Mouse (Mus musculus) forebrain, embryonic 10.5 days (tissue): Measurements from ENCODE around the gene Creb5. TPM values are rescaled to one million over a fixed set of nuclear protein-coding genes. Genes with fewer than 3 reads are reported as not detected.

ENCODE experiments used
- DNase-seq: peaks from one replicate; pipeline ENCODE4 v3.0.0-alpha.2; 2017; ENCODE audit warnings: low spot score; ENCODE audit errors: extremely low spot score
- H3K27ac ChIP-seq: fragments of 300-500 bp; sonication (generic); 2 replicates; pipeline ENCODE4 v1.5.1; 2016; ENCODE audit warnings: mild to moderate bottlenecking
- H3K27me3 ChIP-seq: fragments of 300-500 bp; sonication (generic); 2 replicates; pipeline ENCODE4 v1.6.1; 2016; ENCODE audit warnings: mild to moderate bottlenecking; ENCODE audit not compliant: poor library complexity, severe bottlenecking
- H3K36me3 ChIP-seq: fragments of 300-500 bp; sonication (generic); replicated peaks from 2 replicates; pipeline ENCODE4 v1.6.1; 2016; ENCODE audit warnings: mild to moderate bottlenecking, moderate library complexity
- H3K4me1 ChIP-seq: fragments of 300-500 bp; sonication (generic); 2 replicates; pipeline ENCODE4 v1.6.1; 2016
- H3K4me3 ChIP-seq: fragments of 300-500 bp; sonication (generic); 2 replicates; pipeline ENCODE4 v1.5.1; 2016; ENCODE audit warnings: mild to moderate bottlenecking, moderate library complexity
- H3K9me3 ChIP-seq: fragments of 300-500 bp; sonication (generic); 2 replicates; pipeline ENCODE4 v1.6.1; 2016; ENCODE audit warnings: mild to moderate bottlenecking, moderate library complexity
- WGBS: fragments of 180-500 bp; shearing (Covaris S2); methylation state at CpG from one replicate; pipeline ENCODE4 v1.1.7; 2016; 5-methylcytosine and 5-hydroxymethylcytosine counted together
- polyA plus RNA-seq: library from polyadenylated mRNA; unstranded; fragments of >200 nt; fragmentation: Nextera tagmentation; extraction: Ambion mirVana; gene quantifications from 2 replicates; pipeline ENCODE4 v1.2.1, GENCODE M21; 2016

Creb5 gene
- polyA plus RNA-seq, 1 experiment from 2014 or later: 22.9 TPM

- peaks cover 7% of the 10 kb centered on the region for H3K4me1 ChIP-seq
- 92% methylated on average over 5 of the region's 5 CpGs for WGBS
Observed at GRCm38 (mm10) chr6:53603695-53604094, 316.6 kb downstream of the Creb5 start.

DNA sequence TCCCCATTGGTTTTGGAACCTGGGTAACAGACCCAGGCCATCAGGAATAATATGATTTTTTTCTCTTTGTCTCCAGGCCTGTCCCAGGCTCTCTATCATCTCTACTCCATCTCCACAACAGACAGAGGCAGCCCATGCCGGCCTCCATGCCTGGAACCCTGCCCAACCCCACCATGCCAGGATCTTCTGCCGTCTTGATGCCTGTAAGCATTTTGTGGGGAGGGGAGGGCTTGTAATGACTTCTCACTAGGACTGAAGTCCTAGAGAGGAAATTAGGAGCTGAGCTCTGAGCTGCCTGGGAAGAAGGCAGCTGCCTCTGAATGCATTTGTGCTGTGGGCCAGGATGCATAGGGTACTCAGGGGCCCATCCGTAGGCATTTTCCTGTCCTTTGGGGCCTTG is 317.3 kb downstream of the Creb5 start:
- Histone ChIP-seq H3K9me3 (peaks cover 4% of the 10 kb centered on the region; the same call in 1 of the 2 replicates), H3K4me1 (peaks cover 7% of the 10 kb centered on the region), H3K36me3 (peaks cover 4% of the 10 kb centered on the region; the same call in 1 of the 2 replicates), H3K4me3 (no peak overlapping the region), H3K27me3 (no peaks in the 10 kb centered on the region), H3K27ac (peak overlapping the region; percentile 9; the same call in 1 of the 2 replicates)
- no peak for DNase-seq
- WGBS: 86% methylated on average over 3 of the region's 3 CpGs

More at GRCm38 (mm10) chr6:53603695-53604094, 316.6 kb downstream of the Creb5 start:
- Histone ChIP-seq H3K36me3 (peaks cover 4% of the 10 kb centered on the region; the same call in 1 of the 2 replicates), H3K9me3 (peaks cover 4% of the 10 kb centered on the region; the same call in 1 of the 2 replicates), H3K27ac (no peak overlapping the region), H3K27me3 (no peaks in the 10 kb centered on the region), H3K4me3 (no peak overlapping the region)
- DNase-seq: no peak

DNA sequence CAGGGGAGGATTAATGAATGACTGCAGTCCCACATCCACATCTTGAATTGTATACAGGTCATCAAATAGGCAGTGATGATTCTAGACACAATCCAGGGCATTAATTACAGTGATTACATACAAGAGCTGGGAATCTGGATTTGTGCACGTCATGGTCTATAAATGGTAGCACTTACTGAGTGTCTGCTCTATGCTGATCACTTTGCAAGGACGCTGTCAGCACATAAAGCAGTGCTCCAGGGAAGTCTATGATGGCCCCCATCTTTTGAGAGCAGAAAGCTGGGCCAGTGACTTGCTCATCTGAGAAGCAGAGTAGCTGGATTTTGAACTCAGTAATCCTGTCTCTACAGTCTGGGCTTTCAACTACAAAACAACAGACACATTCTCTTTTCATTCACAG is 318.1 kb downstream of the Creb5 start:
- no peak overlapping the region for H3K27ac ChIP-seq
- H3K4me1 ChIP-seq: peaks cover 7% of the 10 kb centered on the region
- H3K9me3 ChIP-seq: peaks cover 4% of the 10 kb centered on the region; the same call in 1 of the 2 replicates
- peaks cover 5% of the 10 kb centered on the region for H3K36me3 ChIP-seq
- no peak for DNase-seq
- 89% methylated on average over 2 of the region's 2 CpGs for WGBS
- no peaks in the 10 kb centered on the region for H3K27me3 ChIP-seq
- H3K4me3 ChIP-seq: no peak overlapping the region

- Histone ChIP-seq H3K9me3 (no peaks in the 10 kb centered on the region), H3K27ac (no peak overlapping the region), H3K4me3 (no peak overlapping the region), H3K4me1 (peaks cover 24% of the 10 kb centered on the region), H3K27me3 (no peaks in the 10 kb centered on the region), H3K36me3 (peaks cover 12% of the 10 kb centered on the region)
- DNase-seq: no peak
- WGBS: 89% methylated on average over 5 of the region's 5 CpGs
Observed at GRCm38 (mm10) chr6:53611451-53611945, 324.4 kb downstream of the Creb5 start.

- DNase-seq: no peak
- H3K4me3 ChIP-seq: no peak overlapping the region
Observed at GRCm38 (mm10) chr6:53612681-53613080, 325.6 kb downstream of the Creb5 start.

GRCm38 (mm10) chr6:53615440-53616211 is 328.6 kb downstream of the Creb5 start:
- H3K36me3 ChIP-seq: peaks cover 6% of the 10 kb centered on the region
- H3K4me1 ChIP-seq: peaks cover 25% of the 10 kb centered on the region
- WGBS: 63% methylated on average over 9 of the region's 9 CpGs
- no peak overlapping the region for H3K4me3 ChIP-seq
- H3K9me3 ChIP-seq: no peaks in the 10 kb centered on the region
- H3K27me3 ChIP-seq: no peaks in the 10 kb centered on the region
- H3K27ac ChIP-seq: peak overlapping the region; percentile 31; the same call in 1 of the 2 replicates
- no peak for DNase-seq

More at GRCm38 (mm10) chr6:53612681-53613080, 325.6 kb downstream of the Creb5 start:
- Histone ChIP-seq H3K27me3 (no peaks in the 10 kb centered on the region), H3K36me3 (peaks cover 12% of the 10 kb centered on the region), H3K4me1 (peaks cover 25% of the 10 kb centered on the region), H3K27ac (peak overlapping the region; percentile 65), H3K9me3 (no peaks in the 10 kb centered on the region)
- 49% methylated on average over 6 of the region's 6 CpGs for WGBS

- peaks cover 23% of the 10 kb centered on the region for H3K4me1 ChIP-seq
- WGBS: 82% methylated on average over 8 of the region's 8 CpGs
- H3K27ac ChIP-seq: no peak overlapping the region
- no peaks in the 10 kb centered on the region for H3K36me3 ChIP-seq
- H3K4me3 ChIP-seq: no peak overlapping the region
- no peaks in the 10 kb centered on the region for H3K9me3 ChIP-seq
- no peak for DNase-seq
- H3K27me3 ChIP-seq: no peaks in the 10 kb centered on the region
Observed at GRCm38 (mm10) chr6:53618164-53618563, 331.1 kb downstream of the Creb5 start.

DNA sequence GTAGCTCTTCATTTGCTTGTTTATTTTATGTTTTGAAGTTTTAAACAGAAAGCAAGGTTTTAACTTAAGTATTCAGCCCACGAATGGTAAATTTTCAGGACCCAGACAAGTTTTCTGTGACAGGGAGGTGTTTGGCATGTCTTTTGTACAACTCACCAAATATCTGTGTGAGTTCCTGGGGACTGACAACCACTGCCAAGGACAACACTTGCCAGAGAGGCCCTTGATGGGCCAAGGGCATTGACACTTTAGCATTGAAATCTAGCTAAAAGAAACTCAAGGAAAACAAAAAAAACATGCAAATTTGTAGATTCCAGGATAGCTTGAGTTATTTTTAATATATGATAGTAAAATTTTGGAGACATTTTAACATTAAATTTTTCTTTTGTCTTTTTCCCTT is 332.6 kb downstream of the Creb5 start:
- no peak for DNase-seq
- Histone ChIP-seq H3K27ac (no peak overlapping the region), H3K9me3 (no peaks in the 10 kb centered on the region), H3K27me3 (no peaks in the 10 kb centered on the region), H3K4me1 (peaks cover 38% of the 10 kb centered on the region), H3K36me3 (no peaks in the 10 kb centered on the region), H3K4me3 (no peak overlapping the region)
- whole genome bisulfite sequencing: 87% methylated on average over 1 of the region's 1 CpGs

DNA sequence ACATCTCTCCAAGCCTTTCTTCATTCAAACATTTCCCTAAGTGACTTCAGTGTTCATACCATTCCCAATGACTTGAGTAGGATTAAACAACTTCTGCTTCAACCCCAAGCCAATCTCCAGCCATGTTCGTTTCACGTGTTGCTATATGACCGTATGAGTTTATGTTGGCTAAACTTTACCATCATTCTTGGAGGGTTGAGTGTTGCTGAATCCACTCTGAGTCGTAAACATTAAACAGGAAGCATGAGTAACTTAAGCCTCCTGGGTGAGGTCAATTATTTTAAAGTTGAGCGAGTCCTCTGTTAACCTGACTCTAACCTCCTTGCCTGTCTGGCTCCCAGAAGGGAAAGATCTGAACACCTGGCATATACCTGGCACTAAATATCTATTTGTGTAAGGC is 334.2 kb downstream of the Creb5 start:
- H3K4me3 ChIP-seq: no peak overlapping the region
- no peaks in the 10 kb centered on the region for H3K9me3 ChIP-seq
- no peak for DNase-seq
- 93% methylated on average over 5 of the region's 5 CpGs for WGBS
- H3K27ac ChIP-seq: no peak overlapping the region
- H3K36me3 ChIP-seq: no peaks in the 10 kb centered on the region
- H3K4me1 ChIP-seq: peaks cover 42% of the 10 kb centered on the region
- H3K27me3 ChIP-seq: peaks cover 6% of the 10 kb centered on the region; the same call in 1 of the 2 replicates

DNA sequence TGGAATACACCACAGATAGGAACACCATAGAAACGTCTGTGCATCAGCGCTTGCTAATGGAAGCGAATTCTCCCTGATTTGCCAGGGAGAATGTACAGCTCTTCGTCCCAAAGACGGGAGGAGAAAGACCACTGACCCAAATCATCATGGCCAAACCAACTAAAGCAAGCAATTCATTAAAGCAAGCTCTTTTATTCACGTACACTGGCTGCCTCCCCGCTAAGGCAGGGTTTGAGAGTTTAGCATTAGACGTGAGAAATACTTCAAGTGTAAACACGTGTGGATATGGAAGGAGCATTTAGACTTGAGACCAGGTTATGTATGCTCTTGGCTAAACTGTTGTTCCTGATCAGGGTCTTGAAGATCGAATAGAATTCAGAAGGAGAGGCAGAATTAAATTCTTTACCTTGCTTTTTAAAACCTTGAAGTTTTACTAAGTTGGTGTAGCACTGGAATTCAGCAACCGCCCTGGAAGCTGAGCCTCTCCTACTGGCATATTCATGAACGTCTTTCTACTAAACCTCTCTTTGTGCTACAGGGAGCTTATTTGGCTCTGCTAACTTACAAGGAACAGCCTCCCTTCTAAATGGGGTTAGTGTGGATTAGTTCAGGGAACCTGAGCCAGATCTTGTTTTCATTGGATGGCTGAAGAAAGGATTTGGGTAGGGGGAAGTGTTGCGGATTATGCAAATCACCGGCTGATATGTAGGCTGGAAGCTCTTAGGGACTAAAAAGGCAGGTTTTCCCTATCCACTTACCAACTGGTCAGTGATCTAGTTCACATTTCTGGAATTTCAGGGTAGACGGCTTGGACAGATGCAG is 337.6 kb downstream of the Creb5 start:
- Histone ChIP-seq H3K27ac (peak overlapping the region; percentile 81), H3K27me3 (peaks cover 24% of the 10 kb centered on the region), H3K4me3 (peak overlapping the region; percentile 32), H3K9me3 (no peaks in the 10 kb centered on the region), H3K4me1 (peaks cover 55% of the 10 kb centered on the region), H3K36me3 (no peaks in the 10 kb centered on the region)
- DNase-seq: peak; percentile 30
- 19% methylated on average over 15 of the region's 15 CpGs for WGBS

DNA sequence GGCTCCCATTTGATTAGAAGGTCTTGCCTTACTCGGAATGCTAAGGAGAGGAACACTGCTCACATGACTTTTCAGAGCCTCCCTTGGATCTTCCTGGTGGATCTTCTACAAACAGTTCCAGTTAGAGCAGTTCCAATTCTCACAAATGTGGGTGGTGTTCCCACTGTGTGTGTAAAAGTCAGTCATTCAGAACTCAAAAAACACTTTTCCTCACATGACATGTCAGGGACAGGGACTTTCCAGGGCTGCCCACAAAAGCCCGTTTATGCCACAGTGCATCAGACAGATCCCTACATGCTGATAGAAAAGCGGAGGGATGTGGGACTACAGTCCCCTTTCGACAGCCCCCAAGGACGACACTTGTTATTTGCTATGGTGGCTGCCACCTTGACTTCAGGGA is 339.0 kb downstream of the Creb5 start:
- Histone ChIP-seq H3K36me3 (no peaks in the 10 kb centered on the region), H3K4me3 (no peak overlapping the region), H3K27ac (peak overlapping the region; percentile 35; the same call in 1 of the 2 replicates), H3K27me3 (peaks cover 36% of the 10 kb centered on the region), H3K9me3 (no peaks in the 10 kb centered on the region), H3K4me1 (peaks cover 55% of the 10 kb centered on the region)
- 86% methylated on average over 5 of the region's 5 CpGs for WGBS
- DNase-seq: no peak

DNA sequence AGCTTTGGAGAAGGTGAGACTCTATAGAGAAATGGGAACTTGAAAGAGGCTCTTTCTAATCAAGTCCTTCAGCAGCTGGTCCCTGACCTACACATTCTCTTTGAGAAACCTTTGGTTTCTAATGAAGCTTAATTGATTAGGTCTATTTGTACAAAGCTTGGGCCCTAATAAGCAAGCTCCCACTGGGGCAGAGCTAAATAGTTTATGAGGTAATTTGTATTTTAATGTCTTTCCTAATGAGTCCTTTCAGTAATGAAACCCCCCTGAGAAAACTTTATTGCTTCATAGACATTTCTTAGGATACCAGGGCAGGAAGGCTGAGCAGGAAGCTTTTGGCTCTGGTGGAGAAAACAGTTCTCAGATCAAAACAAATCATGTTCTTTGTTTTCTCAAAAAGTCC is 341.6 kb downstream of the Creb5 start:
- no peak overlapping the region for H3K4me3 ChIP-seq
- peaks cover 39% of the 10 kb centered on the region for H3K27me3 ChIP-seq
- peaks cover 41% of the 10 kb centered on the region for H3K4me1 ChIP-seq
- H3K27ac ChIP-seq: no peak overlapping the region
- no peak for DNase-seq
- no peaks in the 10 kb centered on the region for H3K9me3 ChIP-seq
- H3K36me3 ChIP-seq: no peaks in the 10 kb centered on the region
